Mouse (Mus musculus) spleen, postnatal 14 days (tissue): ENCODE measurements around the gene Sfi1.
"Not testable (repeated sequence)": the region's sequence is repeated elsewhere in the genome, so short reads cannot be mapped to it uniquely, and the experiment has no call there.

Experiments used
- DNase-seq, 2 experiments: peaks; one replicate each; pipeline ENCODE4 v3.0.0; 2021 to 2022; ENCODE audit warnings: low spot score in 2 of 2

Gene Sfi1

DNA sequence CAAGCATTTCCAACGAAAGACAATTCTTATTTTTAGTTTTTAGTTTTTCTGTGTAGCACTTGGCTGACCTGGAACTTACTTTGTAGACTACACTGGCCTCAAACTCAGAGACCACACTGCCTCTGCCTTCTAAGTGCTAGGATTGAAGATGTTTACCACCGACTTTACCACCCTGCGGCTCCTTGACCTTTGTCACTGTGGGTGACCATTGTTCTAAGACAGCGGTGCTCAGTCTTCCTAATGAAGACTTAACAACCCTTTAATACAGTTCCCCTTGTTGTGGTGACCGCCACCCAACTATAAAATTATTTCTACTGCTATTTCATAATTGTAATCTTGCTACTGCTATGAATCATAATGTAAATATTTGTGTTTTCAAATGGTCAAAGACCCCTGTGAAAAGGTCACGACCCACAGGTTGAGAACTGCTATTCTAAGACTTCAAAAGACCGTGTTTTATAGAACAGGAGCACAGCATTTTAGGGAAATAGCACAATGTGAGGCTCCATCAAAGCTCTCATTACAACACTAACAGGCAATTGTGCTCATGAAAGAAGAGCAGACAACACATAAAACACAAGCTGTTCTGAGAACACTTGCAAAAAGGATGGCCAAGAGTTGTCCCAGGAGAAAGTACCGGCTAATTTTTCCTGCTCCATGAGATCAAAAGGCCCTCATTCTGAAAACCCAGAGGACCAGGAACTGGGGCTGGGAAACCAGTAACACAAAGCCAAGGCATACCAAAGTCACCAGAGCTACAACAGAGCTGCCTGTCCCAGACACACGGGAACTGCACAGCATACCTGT, 47.7 kb downstream of the Sfi1 start:
- DNase-seq, result not testable (repeated sequence)

DNA sequence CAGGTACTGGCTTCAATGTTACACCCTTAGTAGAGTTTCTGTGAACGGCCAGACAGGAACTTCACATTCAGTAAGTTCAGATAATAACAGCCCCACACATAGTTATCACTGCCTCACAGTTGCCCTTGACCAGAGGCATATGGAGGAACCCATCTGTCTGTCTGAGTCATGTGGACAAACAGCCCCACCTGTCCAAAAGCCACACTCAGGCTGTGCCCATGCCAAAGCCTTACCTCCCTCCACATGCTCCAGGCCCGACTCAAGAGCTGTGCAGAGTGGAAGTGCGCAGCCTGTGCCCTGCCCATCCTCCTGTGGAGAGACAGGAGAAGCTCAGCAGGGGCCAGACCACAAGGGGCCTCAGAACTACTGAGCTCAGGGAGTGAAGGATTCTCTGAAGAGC, 49.3 kb downstream of the Sfi1 start:
- DNase-seq, result not testable (repeated sequence)

DNA sequence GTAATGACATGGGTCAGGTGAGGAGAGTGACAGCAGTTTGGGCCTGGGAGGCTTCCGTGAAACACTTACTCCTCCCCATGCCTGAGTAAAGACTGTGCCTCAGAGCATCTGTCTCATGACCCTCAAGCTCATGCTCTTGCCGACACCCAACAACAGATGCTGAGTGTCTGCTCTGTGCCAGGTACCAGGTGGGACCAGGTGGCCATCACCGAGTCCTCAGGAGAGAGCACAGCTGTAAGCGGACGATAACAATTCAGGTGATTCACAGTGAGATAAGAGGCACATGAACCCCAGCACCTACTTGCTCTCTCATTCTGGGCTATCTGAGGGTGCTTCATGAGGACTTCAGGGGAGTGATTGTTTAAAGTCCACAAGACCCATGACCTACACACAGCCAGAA, 50.9 kb downstream of the Sfi1 start:
- peak; percentile 80 to 87 for DNase-seq

DNA sequence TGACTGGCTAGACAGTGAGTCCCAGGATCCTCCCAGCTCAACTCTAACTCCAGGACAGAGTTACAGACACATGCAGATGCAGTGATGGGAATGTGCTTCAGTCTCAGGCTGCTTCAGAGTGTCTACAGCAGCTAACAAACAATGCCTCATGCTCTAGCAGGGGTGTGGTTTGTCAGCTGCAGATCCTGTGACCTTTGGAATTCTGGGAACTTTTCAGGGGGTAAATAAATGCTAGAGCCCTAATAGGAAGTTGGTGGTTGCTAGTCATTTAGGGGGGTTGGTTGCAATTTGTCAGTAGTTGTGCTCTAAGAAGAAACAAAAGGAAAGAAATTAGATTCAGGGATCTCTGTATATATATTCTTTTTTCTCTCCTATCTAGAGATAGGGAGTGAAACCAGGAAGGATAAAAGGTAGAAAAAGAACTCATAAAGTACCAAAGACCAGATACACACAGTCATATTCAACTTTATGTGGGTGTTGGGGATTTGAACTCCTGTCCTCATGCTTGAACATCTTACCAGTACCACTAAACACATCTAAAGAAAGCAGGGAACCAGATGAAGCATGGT, 52.2 kb downstream of the Sfi1 start:
- not testable (repeated sequence) for DNase-seq

- DNase-seq, result peak; percentile 60 to 73
Observed at GRCm38 (mm10) chr11:3138323-3138722, 54.9 kb downstream of the Sfi1 start.

DNA sequence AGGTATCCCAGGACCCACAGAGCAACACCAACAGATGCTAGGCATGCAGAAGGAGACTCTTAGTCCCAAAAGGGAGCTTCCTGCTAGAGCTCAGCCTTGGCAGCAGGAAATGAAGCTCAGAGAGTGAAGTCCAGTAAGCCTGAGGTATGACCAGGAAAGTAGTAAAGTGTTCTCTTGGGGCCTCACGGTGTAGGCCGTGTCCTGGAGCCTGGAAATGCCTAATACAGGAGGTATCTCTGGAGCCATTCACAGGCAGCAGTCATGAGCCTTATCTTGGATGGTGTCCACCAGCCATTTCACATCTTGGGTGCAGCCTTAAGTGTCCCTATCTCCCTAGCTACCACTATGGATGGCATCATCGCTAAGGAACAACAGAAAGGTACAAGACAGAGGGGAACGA, 56.0 kb downstream of the Sfi1 start:
- DNase-seq, result peak; percentile 50 to 62

- DNase-seq, result not testable (repeated sequence)
Observed at GRCm38 (mm10) chr11:3135956-3136355, 57.3 kb downstream of the Sfi1 start.

DNA sequence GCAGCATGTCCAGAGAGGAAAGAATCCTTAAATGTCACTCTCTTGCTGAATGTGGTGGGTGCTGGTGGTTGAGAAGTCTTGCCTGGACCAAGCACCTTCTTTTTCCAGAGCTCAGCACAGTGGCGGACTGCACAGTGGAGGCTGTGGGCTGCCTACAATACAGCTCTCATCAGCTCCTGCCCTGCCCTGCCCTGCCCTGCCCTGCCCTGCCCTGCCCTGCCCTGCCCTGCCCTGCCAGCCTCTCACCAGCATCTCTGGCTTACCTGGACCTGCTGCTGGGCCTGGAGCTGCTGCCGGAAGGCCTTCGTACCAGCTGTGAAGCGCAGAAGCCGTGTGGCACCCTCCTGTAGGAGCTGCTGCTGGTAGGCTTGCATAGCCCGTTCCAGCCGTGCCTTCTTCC, 57.9 kb downstream of the Sfi1 start:
- DNase-seq, result not testable (repeated sequence)

DNA sequence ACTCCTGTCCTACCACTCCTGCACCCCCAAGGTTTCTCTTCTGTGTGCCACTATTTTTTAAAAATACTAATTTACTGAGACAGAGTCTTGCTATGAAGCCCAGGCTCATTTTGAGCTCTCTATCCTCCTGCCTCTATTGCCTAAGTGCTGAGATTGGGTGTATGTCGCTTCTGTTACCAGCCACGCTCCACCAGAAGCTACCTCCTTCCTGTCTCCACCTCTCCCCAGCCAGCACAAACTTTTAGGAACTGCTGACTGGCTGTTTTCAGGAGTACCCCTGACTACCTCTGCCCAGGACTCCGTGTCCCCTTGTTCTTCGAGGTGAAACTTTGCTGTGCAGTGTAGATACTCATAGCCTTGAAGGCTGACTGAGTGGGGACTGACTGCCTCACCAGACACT, 59.9 kb downstream of the Sfi1 start:
- not testable (repeated sequence) for DNase-seq

DNA sequence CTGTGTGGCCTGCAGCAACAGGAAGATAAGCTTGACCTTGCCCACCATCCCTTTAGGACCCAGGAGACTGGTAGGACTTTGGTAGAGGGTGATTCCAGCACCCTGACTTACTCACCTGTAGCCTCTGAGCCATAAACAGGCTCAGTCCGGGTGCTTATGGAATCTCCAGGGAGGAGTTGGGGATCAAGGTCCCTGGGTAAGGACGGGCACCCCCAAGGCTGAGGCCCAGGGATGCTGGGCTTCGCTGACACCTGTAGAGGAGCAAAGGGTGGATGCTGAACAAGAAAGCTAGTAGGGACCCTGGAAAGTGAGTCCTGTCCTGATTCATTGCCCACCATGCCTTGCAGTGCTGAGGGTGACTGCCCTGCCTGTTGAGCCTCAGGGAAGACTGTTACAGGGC, 60.3 kb downstream of the Sfi1 start:
- DNase-seq, result not testable (repeated sequence)

GRCm38 (mm10) chr11:3132001-3132400, 61.3 kb downstream of the Sfi1 start:
- peak; percentile 60 to 71 for DNase-seq

GRCm38 (mm10) chr11:3129852-3130251, 63.4 kb downstream of the Sfi1 start:
- DNase-seq, result peak; percentile 74 to 83

- DNase-seq, result not testable (repeated sequence)
Observed at GRCm38 (mm10) chr11:3129276-3129675, 64.0 kb downstream of the Sfi1 start.

GRCm38 (mm10) chr11:3127303-3127795, 65.9 kb downstream of the Sfi1 start:
- peak; percentile 39 to 47 for DNase-seq

GRCm38 (mm10) chr11:3126478-3127302, 66.6 kb downstream of the Sfi1 start:
- DNase-seq, result peak; percentile 85 to 92

- DNase-seq, result not testable (repeated sequence)
Observed at GRCm38 (mm10) chr11:3125922-3126321, 67.3 kb downstream of the Sfi1 start.

GRCm38 (mm10) chr11:3124932-3125810, 68.1 kb downstream of the Sfi1 start:
- DNase-seq, result not testable (repeated sequence)

- DNase-seq, result no peak
Observed at GRCm38 (mm10) chr11:3114403-3114802, 78.9 kb downstream of the Sfi1 start.

GRCm38 (mm10) chr11:3106154-3106553, 87.1 kb downstream of the Sfi1 start:
- no peak for DNase-seq

DNA sequence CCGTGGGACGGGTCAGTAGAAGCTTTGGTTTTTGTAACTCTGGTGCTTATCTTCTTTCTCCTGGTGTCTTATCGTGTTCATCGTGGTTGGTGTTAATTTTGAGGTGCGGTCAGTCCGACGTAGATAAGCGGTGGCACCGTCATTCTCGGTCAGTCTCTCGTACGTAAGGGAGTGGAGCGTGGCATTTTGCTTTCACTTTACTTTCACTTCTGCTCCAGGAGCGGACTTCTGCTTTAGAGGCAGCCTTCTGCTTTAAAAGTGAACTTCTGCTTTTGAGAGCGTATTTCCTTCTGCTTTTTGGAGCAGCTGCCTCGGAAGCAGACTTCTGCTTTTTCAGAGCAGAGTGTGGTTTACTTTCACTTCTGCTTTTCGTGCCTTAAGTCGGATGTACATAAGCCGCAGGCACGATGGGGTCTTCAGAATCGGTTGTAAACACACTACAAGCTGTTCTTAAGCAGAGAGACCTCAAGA, 88.0 kb downstream of the Sfi1 start:
- DNase-seq, result no peak
